Mouse (Mus musculus) liver, adult 2 months (tissue): ENCODE measurements around the gene Lin28a.

ENCODE experiments used
- CTCF ChIP-seq: fragments of 200-500 bp; IDR thresholded peaks from 2 replicates; pipeline ENCODE4 v1.5.1; 2011; ENCODE audit warnings: low read depth, low read length, control low read depth
- POLR2A ChIP-seq: fragments of 200-500 bp; IDR thresholded peaks from 2 replicates; pipeline ENCODE4 v1.6.1; 2011; ENCODE audit warnings: low read length, control low read depth; ENCODE audit not compliant: insufficient read depth; ENCODE audit errors: extremely low read depth

GRCm38 (mm10) chr4:134061166-134061830 lies 42.7 kb upstream of the Lin28a start:
- TF ChIP-seq POLR2A (no peak), CTCF (no peak)
